Mouse (Mus musculus) heart, embryonic 15.5 days (tissue): ENCODE results near the gene Abcd4. TPM values are rescaled to one million over a fixed set of nuclear protein-coding genes. Genes with fewer than 3 reads are reported as not detected.

Experiments
- ATAC-seq: fragments of 200-750 bp; cut with Nextera tagmentation; replicated peaks from 2 replicates; pipeline ENCODE4 v1.8.0; 2017; ENCODE audit warnings: low read depth, moderate TSS enrichment; ENCODE audit not compliant: insufficient number of reproducible peaks, insufficient read depth, low FRiP score
- H3K27ac ChIP-seq: fragments of 300-500 bp; sonication (generic); 2 replicates; pipeline ENCODE4 v1.5.1; 2015; ENCODE audit warnings: mild to moderate bottlenecking, inconsistent platforms
- H3K27me3 ChIP-seq: fragments of 300-500 bp; sonication (generic); 2 replicates; pipeline ENCODE4 v1.6.1; 2015; ENCODE audit warnings: inconsistent platforms
- H3K36me3 ChIP-seq: fragments of 300-500 bp; sonication (generic); 2 replicates; pipeline ENCODE4 v1.6.1; 2015; ENCODE audit warnings: mild to moderate bottlenecking, inconsistent platforms
- H3K4me1 ChIP-seq: fragments of 300-500 bp; sonication (generic); replicated peaks from 2 replicates; pipeline ENCODE4 v1.6.1; 2015; ENCODE audit warnings: inconsistent platforms
- H3K4me2 ChIP-seq: fragments of 300-500 bp; sonication (generic); 2 replicates; pipeline ENCODE4 v1.6.1; 2015; ENCODE audit warnings: inconsistent platforms, mild to moderate bottlenecking, moderate library complexity
- H3K4me3 ChIP-seq: fragments of 300-500 bp; sonication (generic); 2 replicates; pipeline ENCODE4 v1.5.1; 2015; ENCODE audit warnings: mild to moderate bottlenecking, inconsistent platforms
- H3K9ac ChIP-seq: fragments of 300-500 bp; sonication (generic); 2 replicates; pipeline ENCODE4 v1.6.1; 2015; ENCODE audit warnings: mild to moderate bottlenecking, inconsistent platforms
- H3K9me3 ChIP-seq: fragments of 300-500 bp; sonication (generic); replicated peaks from 2 replicates; pipeline ENCODE4 v1.6.1; 2016; ENCODE audit warnings: inconsistent platforms
- WGBS: fragments of 180-500 bp; shearing (Covaris S2); methylation state at CpG from one replicate; pipeline ENCODE4 v1.1.7; 2015; ENCODE audit warnings: mixed read lengths; 5-methylcytosine and 5-hydroxymethylcytosine counted together
- polyA plus RNA-seq: library from polyadenylated mRNA; unstranded; fragments of >200 nt; fragmentation: Nextera tagmentation; extraction: Ambion mirVana; gene quantifications from 2 replicates; pipeline ENCODE4 v1.2.1, GENCODE M21; 2015

Abcd4 gene
- polyA plus RNA-seq, 1 experiment from 2014 or later: 9.3 TPM

DNA sequence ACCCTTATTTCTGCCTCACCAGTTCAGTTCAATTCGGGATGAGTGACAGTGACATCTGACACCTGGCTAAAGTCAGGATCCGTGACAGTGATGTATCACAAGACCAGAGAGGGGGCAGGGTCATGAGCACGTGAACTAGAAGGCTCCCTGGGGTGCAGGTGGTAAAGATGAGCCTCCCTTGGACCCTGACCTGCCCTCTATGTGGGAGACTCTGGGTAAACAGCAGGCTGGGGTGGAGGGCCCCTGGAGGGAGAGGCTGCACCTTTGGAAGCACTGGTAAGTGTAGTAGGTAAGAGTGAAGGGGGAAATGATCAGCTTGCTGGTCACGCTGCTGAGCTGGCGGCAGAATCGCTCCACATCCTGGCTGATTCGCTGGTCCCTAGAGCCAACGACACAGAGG is 4.7 kb downstream of the Abcd4 start:
- Histone ChIP-seq H3K36me3 (0 out of 2 replicates have a peak, but pooled peaks cover 3% of the 10 kb centered on the region), H3K9ac (no peak overlapping the region), H3K27ac (no peak overlapping the region), H3K4me2 (no peak overlapping the region), H3K4me1 (0 out of 2 replicates have a peak, but pooled peaks cover 2% of the 10 kb centered on the region), H3K9me3 (no peaks in the 10 kb centered on the region), H3K4me3 (no peak overlapping the region), H3K27me3 (no peaks in the 10 kb centered on the region)
- 67% methylated on average over 8 of the region's 8 CpGs for WGBS
- ATAC-seq: no peak

DNA sequence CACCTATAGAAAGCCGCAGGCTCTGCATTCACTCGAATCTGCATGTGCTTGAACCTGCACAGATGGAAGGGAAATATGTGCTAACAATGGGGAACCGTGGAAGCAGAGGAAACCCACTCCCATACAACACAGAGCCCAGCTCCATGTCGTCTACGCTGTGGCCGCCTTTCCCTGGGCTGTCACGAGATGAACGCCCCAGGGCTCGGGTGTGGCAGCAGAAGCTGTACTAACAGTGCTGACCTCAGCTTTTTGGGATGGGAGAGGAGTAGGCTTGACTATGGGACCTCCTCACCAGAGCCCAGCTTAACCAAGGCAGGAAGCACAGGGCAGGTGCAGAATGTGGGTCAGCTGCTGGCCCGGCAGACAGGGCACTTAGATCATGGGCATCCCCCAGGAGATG is 5.5 kb downstream of the Abcd4 start:
- 88% methylated on average over 10 of the region's 10 CpGs for WGBS
- no peaks in the 10 kb centered on the region for H3K27me3 ChIP-seq

DNA sequence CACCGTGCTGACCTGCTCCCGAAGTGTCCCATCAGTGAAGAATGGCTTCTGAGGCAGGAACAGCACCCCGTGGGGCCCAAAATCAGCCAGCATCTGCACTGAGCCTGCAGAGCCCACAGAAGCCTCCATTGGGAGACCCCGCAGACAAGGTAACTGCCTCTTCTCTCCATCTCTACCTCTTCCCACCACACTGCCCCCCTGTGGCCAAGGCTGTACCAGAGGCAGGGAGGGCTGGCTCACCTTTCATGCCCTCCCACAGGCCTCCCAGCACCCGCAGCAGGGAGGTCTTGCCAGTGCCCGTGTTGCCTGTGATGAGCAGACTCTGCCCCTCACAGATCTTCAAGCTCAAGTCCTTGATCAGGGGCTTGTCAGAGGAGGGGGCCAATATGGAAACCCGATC is 11.4 kb downstream of the Abcd4 start:
- Histone ChIP-seq H3K4me3 (no peak overlapping the region), H3K9me3 (no peaks in the 10 kb centered on the region), H3K36me3 (0 out of 2 replicates have a peak, but pooled peaks cover 8% of the 10 kb centered on the region), H3K4me2 (no peak overlapping the region), H3K4me1 (no peaks in the 10 kb centered on the region), H3K27ac (no peak overlapping the region), H3K27me3 (no peaks in the 10 kb centered on the region), H3K9ac (no peak overlapping the region)
- no peak for ATAC-seq
- WGBS: 76% methylated on average over 7 of the region's 7 CpGs

More for the DNA sequence above, 5.5 kb downstream of the Abcd4 start:
- H3K4me3 ChIP-seq: no peak overlapping the region
- H3K9me3 ChIP-seq: no peaks in the 10 kb centered on the region
- ATAC-seq: no peak
- no peak overlapping the region for H3K9ac ChIP-seq
- H3K36me3 ChIP-seq: 0 out of 2 replicates have a peak, but pooled peaks cover 4% of the 10 kb centered on the region
- no peak overlapping the region for H3K27ac ChIP-seq
- H3K4me2 ChIP-seq: no peak overlapping the region
- 0 out of 2 replicates have a peak, but pooled peaks cover 2% of the 10 kb centered on the region for H3K4me1 ChIP-seq

DNA sequence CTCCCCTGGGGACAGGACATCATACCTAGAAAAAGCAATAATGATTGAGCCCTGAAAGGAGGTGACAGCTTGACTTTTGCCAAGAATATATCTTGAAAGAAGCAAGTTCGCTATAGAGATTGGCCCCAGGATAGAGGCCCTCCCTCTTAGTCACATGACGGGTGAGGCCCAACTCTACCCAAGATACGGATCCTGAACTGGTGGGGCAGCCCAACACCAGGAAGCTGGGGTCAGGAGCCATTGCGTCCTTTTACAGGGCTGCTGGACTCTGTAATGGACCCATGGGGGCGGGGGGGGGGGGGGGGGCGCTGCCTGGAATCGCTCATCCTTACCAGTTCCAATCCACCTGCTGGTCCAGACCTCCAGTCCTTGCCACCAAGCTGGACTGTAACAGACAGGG is 13.2 kb downstream of the Abcd4 start:
- no peak overlapping the region for H3K27ac ChIP-seq
- no peak overlapping the region for H3K4me3 ChIP-seq
- H3K27me3 ChIP-seq: peaks cover 5% of the 10 kb centered on the region; the same call in 1 of the 2 replicates
- H3K9me3 ChIP-seq: no peaks in the 10 kb centered on the region
- H3K4me2 ChIP-seq: no peak overlapping the region
- ATAC-seq: no peak
- 0 out of 2 replicates have a peak, but pooled peaks cover 8% of the 10 kb centered on the region for H3K36me3 ChIP-seq
- 89% methylated on average over 6 of the region's 7 CpGs for WGBS
- no peaks in the 10 kb centered on the region for H3K4me1 ChIP-seq
- no peak overlapping the region for H3K9ac ChIP-seq

DNA sequence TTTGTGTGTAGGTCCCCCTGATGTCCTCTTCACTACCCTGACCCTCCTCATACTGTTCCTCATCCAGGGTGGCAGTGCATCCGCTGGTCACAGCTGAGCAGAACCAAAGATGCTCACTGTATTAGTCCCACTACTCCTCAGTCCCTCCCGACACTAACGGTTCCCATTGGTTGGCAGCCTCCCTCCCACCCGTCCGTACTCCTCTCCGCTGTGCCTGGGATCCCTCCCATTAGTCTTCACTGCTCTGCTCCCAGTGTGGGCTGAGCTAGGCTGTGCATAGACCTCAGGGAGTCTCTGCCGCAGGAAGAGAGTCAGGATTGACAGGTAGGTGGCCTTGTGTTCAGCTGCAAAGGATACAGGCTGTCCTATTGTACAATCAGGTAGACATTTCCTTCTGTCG is 18.9 kb downstream of the Abcd4 start:
- H3K4me1 ChIP-seq: no peaks in the 10 kb centered on the region
- H3K9me3 ChIP-seq: no peaks in the 10 kb centered on the region
- peaks cover 22% of the 10 kb centered on the region for H3K27me3 ChIP-seq
- 16% methylated on average over 8 of the region's 8 CpGs for WGBS
- ATAC-seq: no peak
- no peak overlapping the region for H3K4me2 ChIP-seq
- H3K9ac ChIP-seq: no peak overlapping the region
- no peak overlapping the region for H3K4me3 ChIP-seq
- no peaks in the 10 kb centered on the region for H3K36me3 ChIP-seq
- H3K27ac ChIP-seq: no peak overlapping the region

DNA sequence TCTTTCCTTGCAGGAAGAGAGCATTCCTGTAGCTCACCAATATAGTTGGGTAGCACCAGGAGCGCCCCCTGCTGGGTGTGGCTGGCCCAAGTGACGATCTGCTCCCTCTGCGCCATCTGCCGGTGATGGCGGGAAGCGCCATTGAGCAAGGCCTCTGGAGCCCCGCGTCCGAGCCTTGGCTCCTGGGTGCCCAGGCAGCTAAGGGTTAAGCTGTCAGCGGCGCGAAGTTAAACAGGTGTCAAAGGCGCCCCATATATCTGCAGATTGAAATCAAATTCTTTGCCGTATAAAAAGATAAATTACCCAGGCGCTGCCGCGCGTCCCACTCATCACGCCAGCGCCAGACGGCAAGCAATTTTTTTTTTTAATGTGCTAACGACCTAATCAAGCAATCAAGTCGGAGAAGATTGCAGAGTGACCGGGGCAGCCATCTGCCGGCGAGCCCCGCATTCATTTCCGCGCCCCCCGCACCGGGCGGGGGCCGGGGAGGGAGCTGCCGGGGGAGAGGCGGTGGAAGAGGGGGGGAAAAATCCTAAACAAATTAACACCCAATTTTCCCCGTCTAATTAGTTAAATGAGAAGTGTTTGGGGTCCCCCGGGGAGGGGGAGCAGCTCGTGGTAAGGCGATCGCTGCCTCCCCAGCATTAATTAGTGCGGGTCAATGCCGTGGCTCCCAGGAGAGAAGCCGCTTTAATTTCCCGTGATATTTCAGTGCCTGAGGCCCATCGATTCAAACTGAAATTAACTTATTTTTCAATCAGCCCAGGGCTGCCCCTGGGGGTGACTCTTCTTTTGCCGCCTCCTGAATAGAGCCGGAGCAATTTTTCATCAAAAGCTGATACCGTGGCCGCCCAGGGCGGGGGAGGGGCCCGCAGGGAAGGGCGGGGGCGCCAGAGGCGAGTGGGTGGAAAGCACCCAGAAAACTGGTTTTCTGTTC is 27.1 kb downstream of the Abcd4 start:
- Histone ChIP-seq H3K9me3 (no peaks in the 10 kb centered on the region), H3K4me2 (peak overlapping the region; percentile 100), H3K9ac (peak overlapping the region; percentile 68), H3K27me3 (peaks cover 7% of the 10 kb centered on the region; the same call in 1 of the 2 replicates), H3K36me3 (no peaks in the 10 kb centered on the region), H3K4me1 (peaks cover 6% of the 10 kb centered on the region), H3K4me3 (peak overlapping the region; percentile 62), H3K27ac (no peak overlapping the region)
- WGBS: 1% methylated on average over 54 of the region's 54 CpGs
- no peak for ATAC-seq

DNA sequence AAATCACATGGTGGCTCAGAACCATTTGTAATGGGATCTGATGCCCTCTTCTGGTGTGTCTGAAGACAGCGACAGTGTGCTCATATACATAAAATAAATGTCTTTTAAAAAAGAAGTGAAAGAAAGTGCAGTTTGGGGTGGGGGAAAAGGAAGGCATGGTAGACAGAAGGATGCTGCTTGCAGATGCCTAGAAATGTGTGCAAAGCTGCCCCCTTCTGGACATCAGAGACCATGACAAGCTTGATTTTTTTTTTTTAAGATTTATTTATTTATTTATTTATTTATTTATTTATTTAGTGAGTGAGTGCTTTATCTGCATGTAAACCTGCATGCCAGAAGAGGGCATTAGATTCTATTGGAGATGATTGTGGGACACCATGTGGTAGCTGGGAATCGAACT is 35.9 kb downstream of the Abcd4 start:
- H3K9ac ChIP-seq: no peak overlapping the region
- no peak overlapping the region for H3K4me2 ChIP-seq
- H3K9me3 ChIP-seq: no peaks in the 10 kb centered on the region
- peaks cover 24% of the 10 kb centered on the region for H3K27me3 ChIP-seq
- no peak for ATAC-seq
- H3K4me3 ChIP-seq: no peak overlapping the region
- no peaks in the 10 kb centered on the region for H3K36me3 ChIP-seq
- no peak overlapping the region for H3K27ac ChIP-seq
- no peaks in the 10 kb centered on the region for H3K4me1 ChIP-seq
- WGBS: 89% methylated on average over 2 of the region's 2 CpGs

DNA sequence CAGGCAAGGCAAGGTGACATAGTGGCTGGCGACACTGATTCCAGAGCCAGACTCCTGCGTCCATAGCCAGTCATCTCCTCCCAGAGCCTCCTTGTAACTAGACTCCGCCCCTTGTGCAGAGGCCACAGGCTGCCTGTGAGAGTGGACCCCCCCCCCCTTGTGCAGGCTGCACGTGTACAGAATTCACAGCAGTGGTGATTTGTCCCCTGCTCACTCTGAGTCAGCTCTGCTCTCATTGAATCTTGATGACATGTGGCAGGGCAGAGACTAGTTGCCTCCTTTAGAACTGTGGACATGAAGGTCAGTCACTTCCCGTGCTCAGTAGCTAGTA is 38.8 kb downstream of the Abcd4 start:
- H3K4me2 ChIP-seq: no peak overlapping the region
- no peaks in the 10 kb centered on the region for H3K36me3 ChIP-seq
- no peak for ATAC-seq
- H3K9ac ChIP-seq: no peak overlapping the region
- WGBS: 33% methylated on average over 5 of the region's 5 CpGs
- no peaks in the 10 kb centered on the region for H3K4me1 ChIP-seq
- no peaks in the 10 kb centered on the region for H3K9me3 ChIP-seq
- H3K4me3 ChIP-seq: no peak overlapping the region
- H3K27me3 ChIP-seq: peaks cover 49% of the 10 kb centered on the region
- H3K27ac ChIP-seq: no peak overlapping the region

DNA sequence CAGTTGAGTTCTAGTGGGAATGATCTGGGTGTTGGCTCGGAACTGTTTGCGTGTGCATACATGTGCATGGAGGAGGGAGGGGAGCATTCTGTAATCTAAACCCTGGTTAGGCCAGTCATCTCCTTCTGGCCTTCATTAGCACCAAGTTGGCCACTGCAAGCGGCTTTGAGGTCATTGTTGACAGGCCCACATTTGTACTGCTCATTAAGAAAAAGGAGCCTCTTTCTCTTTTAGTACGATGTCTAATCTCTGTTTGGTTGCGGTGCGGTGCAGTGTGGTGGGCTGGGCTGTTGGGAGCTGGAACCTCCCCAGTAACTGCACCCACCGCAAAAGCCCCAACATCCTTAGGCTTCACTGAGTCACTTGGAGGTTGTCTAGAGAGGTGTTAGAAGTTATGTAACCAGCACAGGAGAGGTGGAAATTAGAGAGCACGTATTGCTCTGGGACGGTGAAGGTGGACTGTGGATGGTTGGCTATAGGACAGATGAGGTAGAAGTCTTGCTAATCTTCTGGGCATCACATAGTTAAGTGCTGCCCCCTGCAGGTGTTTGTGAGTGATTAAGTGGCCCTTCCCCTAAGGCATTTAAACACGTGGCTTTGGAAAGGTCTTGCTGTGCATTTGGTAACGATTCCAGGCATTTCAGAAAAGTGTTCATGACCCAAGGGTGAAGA is 39.3 kb downstream of the Abcd4 start:
- Histone ChIP-seq H3K9me3 (no peaks in the 10 kb centered on the region), H3K9ac (no peak overlapping the region), H3K27me3 (peaks cover 54% of the 10 kb centered on the region), H3K4me2 (no peak overlapping the region), H3K4me1 (no peaks in the 10 kb centered on the region), H3K4me3 (no peak overlapping the region), H3K27ac (no peak overlapping the region), H3K36me3 (no peaks in the 10 kb centered on the region)
- ATAC-seq: no peak
- 68% methylated on average over 11 of the region's 11 CpGs for WGBS

DNA sequence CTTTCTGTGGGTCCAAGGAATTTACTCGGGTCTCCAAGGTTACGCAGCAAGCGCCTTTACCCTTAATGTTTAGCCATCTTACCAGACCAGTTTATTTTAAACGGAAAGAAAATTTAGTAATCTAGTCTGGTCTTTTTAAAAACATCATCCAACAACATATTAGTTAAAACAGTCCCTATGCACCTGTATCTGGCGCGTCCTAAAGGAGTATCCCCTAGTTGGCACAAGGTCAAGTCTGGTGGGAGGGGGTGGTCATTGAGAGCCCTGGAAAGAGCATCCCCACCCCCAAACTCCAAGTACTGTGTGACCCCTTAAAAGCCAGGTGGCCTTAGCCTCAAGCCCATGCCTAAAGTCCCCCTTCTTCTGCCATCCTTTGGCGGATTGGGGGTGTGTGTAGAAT is 44.1 kb downstream of the Abcd4 start:
- Histone ChIP-seq H3K27ac (no peak overlapping the region), H3K4me1 (peaks cover 28% of the 10 kb centered on the region), H3K4me3 (no peak overlapping the region), H3K27me3 (peaks cover 96% of the 10 kb centered on the region), H3K9me3 (no peaks in the 10 kb centered on the region), H3K9ac (no peak overlapping the region), H3K36me3 (no peaks in the 10 kb centered on the region), H3K4me2 (no peak overlapping the region)
- ATAC-seq: no peak
- WGBS: 26% methylated on average over 7 of the region's 7 CpGs

DNA sequence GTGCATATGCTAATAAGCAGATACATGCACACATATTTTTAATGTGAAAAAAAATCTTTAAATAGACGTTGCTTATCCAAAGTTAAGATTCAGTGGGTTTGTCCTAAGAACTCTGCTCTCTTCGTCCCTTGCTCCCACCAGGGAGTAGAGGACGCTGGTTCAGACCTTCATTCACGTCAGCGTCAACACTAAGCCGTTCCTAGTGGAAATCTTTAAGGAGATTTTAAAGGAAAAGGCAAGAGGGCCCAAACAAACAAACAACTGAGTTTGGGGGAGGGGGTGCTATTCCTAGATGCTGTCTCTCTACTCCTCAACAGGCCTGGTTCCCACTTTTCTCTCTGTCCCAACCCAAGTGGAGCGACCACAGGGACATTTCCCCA is 44.9 kb downstream of the Abcd4 start:
- H3K4me1 ChIP-seq: peaks cover 28% of the 10 kb centered on the region
- WGBS: 12% methylated on average over 7 of the region's 7 CpGs
- H3K4me2 ChIP-seq: no peak overlapping the region
- ATAC-seq: no peak
- H3K27ac ChIP-seq: no peak overlapping the region
- H3K27me3 ChIP-seq: peaks cover 96% of the 10 kb centered on the region
- no peak overlapping the region for H3K4me3 ChIP-seq
- no peaks in the 10 kb centered on the region for H3K9me3 ChIP-seq
- no peak overlapping the region for H3K9ac ChIP-seq
- no peaks in the 10 kb centered on the region for H3K36me3 ChIP-seq
